Mouse (Mus musculus) urinary bladder, postnatal 10 days (tissue): ENCODE results near the gene Fibcd1.

Experiments
- DNase-seq: peaks from one replicate; pipeline ENCODE4 v3.0.0; 2022; ENCODE audit warnings: low spot score

The Fibcd1 gene

GRCm38 (mm10) chr2:31810444-31810843 lies 35.4 kb downstream of the Fibcd1 start, which contains the start of gene Qrfp:
Qrfp (minus strand) TSS chr2:31810580.
- DNase-seq, result no peak

GRCm38 (mm10) chr2:31809358-31809740 lies 36.5 kb downstream of the Fibcd1 start:
- DNase-seq, result no peak

DNA sequence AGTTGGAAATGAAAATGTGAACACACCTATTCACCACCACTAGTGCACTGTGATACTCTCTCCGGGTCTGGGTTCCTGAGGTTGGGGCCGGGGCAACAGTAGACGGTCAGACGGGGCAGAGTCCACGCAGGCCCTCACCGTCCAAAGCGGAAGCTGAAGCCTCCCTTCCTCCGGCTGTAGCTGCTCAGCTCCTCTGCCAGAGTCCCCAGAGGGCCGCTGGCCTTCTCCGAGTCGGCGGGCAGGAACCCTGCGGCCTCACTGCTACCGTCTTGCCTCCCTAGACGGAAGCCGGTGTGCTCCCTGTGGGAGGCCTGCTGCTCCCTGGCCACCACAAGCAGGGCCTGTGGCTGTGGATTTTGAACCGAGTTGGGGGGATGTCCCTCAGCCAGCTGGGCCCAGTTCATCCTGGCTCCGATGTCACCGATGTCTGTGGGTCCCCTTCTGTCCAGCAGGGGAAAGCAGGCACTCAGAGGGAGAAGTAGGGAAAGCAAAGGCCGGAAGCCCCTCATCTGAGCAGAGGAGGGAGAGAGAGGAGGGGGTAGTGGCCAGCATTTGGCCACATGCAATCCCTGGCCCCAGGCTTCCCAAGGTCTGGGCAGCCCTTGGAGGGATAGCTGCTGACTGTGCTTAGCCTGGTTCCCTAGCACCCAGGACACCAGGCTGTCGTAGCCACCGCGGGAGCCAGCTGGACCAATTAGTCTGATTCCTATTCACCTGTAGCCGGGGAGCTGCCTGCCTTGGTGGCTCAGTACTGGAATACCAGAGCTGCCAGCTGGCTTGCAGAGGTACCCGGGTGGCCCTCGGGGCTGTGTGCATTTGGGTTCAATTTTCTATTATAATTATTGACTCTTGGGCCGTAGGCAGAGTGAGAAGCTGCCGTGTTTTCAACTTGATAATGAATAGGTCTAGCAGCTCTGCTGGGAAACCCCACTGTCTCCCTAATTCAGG lies 37.1 kb downstream of the Fibcd1 start:
- DNase-seq, result no peak

DNA sequence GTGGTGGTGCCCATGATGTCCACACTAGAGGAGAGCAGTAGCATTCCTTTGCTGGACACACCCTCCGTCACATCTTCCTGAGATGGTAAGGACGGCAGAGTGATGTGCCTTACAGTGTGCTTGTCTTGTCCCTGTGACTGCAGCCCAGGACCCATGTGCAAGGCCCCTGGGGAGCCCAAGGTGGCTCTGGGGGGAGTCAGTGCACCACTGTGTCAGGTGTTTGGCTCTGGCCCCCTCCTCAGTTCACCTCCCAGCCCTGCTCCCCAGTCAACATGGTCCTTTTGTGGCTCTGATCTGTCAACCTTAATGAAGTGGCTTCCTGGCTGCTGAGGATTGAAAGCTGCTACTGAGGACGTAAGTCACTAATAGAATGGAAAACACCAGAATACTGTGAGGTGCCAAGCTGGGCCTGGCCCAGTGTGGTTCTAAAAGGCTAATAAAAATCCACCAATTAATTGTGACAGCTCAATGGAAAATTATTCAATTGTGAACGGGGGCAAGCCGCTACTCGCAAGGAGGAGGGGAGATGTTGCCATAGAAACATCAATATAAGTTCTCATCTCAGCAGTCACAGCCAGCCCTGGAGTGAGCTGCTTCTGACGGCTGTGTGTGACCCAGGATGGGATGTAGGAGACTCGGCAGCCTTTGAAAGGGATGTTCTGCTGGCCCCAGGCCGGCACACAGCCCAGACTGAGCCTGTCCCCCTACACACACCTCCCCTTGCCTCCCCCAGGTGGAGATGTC lies 39.0 kb downstream of the Fibcd1 start:
- no peak for DNase-seq

- DNase-seq, result no peak
Measured at GRCm38 (mm10) chr2:31803480-31803879, 42.3 kb downstream of the Fibcd1 start.

DNA sequence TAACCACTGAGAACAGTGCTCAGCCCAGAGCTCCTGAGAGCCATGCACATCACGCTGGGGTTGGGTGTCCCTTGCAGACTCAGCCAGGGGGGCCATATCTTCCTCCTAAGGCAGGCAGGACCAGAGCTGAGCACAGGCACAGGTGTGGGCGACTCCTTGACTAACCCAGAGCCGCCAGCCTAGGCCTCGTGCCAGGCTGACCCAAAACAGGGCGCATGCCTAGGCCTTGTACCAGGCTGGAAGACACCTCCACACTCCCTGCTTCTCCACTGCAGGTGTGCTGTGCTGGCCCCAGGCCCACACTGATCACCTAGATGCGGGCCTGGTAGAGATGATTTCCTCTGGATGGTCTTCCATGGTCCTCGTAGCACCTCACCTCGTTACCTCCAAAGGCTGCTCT lies 43.0 kb downstream of the Fibcd1 start:
- DNase-seq, result no peak

DNA sequence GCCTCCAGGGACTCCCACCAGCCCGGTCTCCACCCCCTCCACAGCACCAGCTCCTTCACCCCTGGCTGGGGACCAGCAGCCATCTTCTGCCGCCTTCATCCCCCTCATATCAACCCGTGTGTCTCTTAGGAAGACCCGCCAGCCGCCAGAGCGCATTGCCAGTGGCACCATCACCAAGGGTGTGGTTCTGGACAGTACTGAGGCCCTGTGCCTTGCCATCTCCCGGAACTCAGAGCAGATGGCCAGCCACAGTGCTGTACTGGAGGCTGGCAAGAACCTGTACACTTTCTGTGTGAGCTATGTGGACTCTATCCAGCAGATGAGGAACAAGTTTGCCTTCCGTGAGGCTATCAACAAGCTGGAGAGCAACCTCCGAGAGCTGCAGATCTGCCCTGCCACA lies 44.4 kb downstream of the Fibcd1 start:
- DNase-seq, result no peak

DNA sequence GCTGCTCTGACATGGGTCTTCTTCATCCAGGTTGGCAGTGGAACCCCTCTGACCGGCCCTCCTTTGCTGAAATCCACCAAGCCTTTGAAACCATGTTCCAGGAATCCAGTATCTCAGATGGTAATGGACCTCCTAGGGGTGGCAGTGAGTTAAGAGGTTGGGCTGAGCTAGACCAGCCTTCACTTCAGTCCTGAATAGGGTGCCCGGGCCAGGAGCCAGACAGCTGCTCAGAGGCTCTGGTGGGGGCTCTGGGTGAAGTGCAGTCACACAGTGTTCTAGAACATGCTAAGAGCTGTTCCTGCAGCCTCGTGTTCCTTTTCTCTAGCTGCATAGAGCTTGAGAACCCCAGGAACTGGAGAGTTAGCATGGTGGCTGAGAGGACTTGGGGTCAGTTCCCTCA lies 48.9 kb downstream of the Fibcd1 start:
- no peak for DNase-seq

DNA sequence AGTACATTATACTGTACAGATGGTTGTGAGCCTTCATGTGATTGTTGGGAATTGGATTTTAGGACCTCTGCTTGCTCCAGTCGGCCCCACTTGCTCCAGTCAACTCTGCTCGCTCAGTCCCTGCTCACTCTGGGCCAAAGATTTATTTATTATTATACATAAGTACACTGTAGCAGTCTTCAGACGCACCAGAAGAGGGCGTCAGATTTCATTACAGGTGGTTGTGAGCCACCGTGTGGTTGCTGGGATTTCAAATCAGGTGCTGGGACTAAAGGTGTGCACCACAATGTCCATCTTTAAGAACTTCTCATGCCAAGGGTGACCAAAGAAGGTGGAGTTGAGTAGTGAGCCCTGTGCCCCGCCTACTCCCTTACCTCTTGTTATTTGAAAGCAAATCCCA lies 53.2 kb downstream of the Fibcd1 start:
- no peak for DNase-seq

- DNase-seq, result no peak
Measured at GRCm38 (mm10) chr2:31791260-31791659, 54.5 kb downstream of the Fibcd1 start.

GRCm38 (mm10) chr2:31790728-31791251 lies 55.0 kb downstream of the Fibcd1 start:
- no peak for DNase-seq

GRCm38 (mm10) chr2:31789215-31789614 lies 56.6 kb downstream of the Fibcd1 start:
- DNase-seq, result no peak

- DNase-seq, result no peak
Measured at GRCm38 (mm10) chr2:31788227-31788626, 57.6 kb downstream of the Fibcd1 start.

DNA sequence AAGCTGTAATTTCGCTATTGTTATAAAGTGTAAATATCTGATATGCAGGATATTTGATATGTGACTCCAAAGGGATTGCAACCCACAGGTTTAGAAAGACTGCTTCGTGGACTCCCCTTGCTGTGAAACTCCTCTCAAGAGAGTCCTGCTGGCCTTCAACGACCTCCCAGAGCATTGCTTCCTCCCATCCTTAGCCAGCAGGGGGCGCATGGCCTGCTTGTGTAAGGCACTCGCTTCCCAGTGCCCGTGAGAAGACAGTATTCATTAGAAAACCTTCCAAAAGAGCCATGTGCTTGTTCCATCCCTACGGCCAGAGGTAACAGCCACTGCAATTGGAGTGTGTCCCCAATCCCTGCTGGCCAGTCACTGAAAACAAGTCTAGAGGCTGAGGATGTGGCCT lies 58.8 kb downstream of the Fibcd1 start:
- no peak for DNase-seq

GRCm38 (mm10) chr2:31785074-31785473 lies 60.7 kb downstream of the Fibcd1 start:
- DNase-seq, result no peak

GRCm38 (mm10) chr2:31782958-31783602 lies 62.7 kb downstream of the Fibcd1 start:
- no peak for DNase-seq

GRCm38 (mm10) chr2:31779258-31779657 lies 66.5 kb downstream of the Fibcd1 start:
- DNase-seq, result no peak

- DNase-seq, result no peak
Measured at GRCm38 (mm10) chr2:31776479-31776878, 69.3 kb downstream of the Fibcd1 start.

- DNase-seq, result no peak
Measured at GRCm38 (mm10) chr2:31770781-31771441, 74.9 kb downstream of the Fibcd1 start.

GRCm38 (mm10) chr2:31769631-31770111 lies 76.1 kb downstream of the Fibcd1 start:
- no peak for DNase-seq

GRCm38 (mm10) chr2:31769115-31769514 lies 76.7 kb downstream of the Fibcd1 start:
- no peak for DNase-seq

- no peak for DNase-seq
Measured at GRCm38 (mm10) chr2:31767815-31768214, 78.0 kb downstream of the Fibcd1 start.
